ENCODE assay signal across 12 mouse cellular contexts in genomic region chr17:80619556-80619955, GRCm38 (mm10). TPM values are rescaled to one million over a fixed set of nuclear protein-coding genes. Genes with fewer than 3 reads are reported as not detected.
DNase-seq lines count a peak whose midpoint lies in the region; ATAC-seq lines count a peak whose summit lies in the region.
"Had no signal": no experiment of that assay in that cellular context is flagged by ENCODE, and none has a peak within 500 bp of the region (broad histone marks: within the 10 kb centered on the region; RNA-seq: fewer than 3 reads in every experiment).

No protein-coding gene starts in this region.

- H3K27ac ChIP-seq in forebrain, embryonic 14.5 days (ENCODE audit: low read depth, low read length): no peak overlapping the region
- no peak overlapping the region for H3K27ac ChIP-seq in forebrain, embryonic 13.5 days

- no peaks in the 10 kb centered on the region for H3K9me3 ChIP-seq in forebrain, embryonic 14.5 days (replicated peaks; ENCODE audit: control insufficient read depth, low read length)
- H3K9me3 ChIP-seq in forebrain, embryonic 13.5 days (replicated peaks): no peaks in the 10 kb centered on the region

- ATAC-seq in forebrain, embryonic 14.5 days: no peak
- no peak for ATAC-seq in forebrain, embryonic 13.5 days

- DNase-seq in forebrain, embryonic 14.5 days (ENCODE audit: low spot score): peak; percentile 17
- DNase-seq in layer of hippocampus, adult 11-12 months (ENCODE audit: low spot score): peak; percentile 46
- no peak for DNase-seq in layer of hippocampus, postnatal 25 days (ENCODE audit: extremely low spot score in 1 of 2, low spot score in 1 of 2)
- DNase-seq in cerebellum, postnatal 25 days: peak; percentile 69 to 74
- peak; percentile 10 for DNase-seq in lung, postnatal 14 days
- DNase-seq in thymus, postnatal 0 days (ENCODE audit: low spot score): no peak
- no peak for DNase-seq in c-Kit-positive CD71-positive TER-119-positive erythroid progenitor cells, embryonic 14.5 days (ENCODE audit: low spot score)
- DNase-seq: gastrocnemius, postnatal 10 days; kidney, postnatal 36 days; spleen, adult 18-20 months had no signal

- peaks cover 25% of the 10 kb centered on the region for H3K36me3 ChIP-seq in forebrain, embryonic 14.5 days (ENCODE audit: control insufficient read depth, insufficient read depth, low read length)
- peaks cover 29% of the 10 kb centered on the region for H3K36me3 ChIP-seq in forebrain, embryonic 13.5 days (ENCODE audit: poor library complexity, severe bottlenecking)

- no peak overlapping the region for H3K4me2 ChIP-seq in forebrain, embryonic 14.5 days (ENCODE audit: low read length)
- no peak overlapping the region for H3K4me2 ChIP-seq in forebrain, embryonic 13.5 days
- H3K4me2 ChIP-seq: liver, embryonic 11.5 days had no signal

- H3K27me3 ChIP-seq in forebrain, embryonic 14.5 days (replicated peaks; ENCODE audit: control insufficient read depth, insufficient read depth, low read length): no peaks in the 10 kb centered on the region
- no peaks in the 10 kb centered on the region for H3K27me3 ChIP-seq in forebrain, embryonic 13.5 days

- 82% methylated on average over 13 of the region's 13 CpGs for WGBS in forebrain, embryonic 14.5 days
- WGBS in forebrain, embryonic 13.5 days: 85% methylated on average over 13 of the region's 13 CpGs

- H3K4me3 ChIP-seq in forebrain, embryonic 14.5 days (ENCODE audit: low read depth, low read length): no peak overlapping the region
- no peak overlapping the region for H3K4me3 ChIP-seq in forebrain, embryonic 13.5 days

- no peak overlapping the region for H3K9ac ChIP-seq in forebrain, embryonic 14.5 days (ENCODE audit: low read length)
- no peak overlapping the region for H3K9ac ChIP-seq in forebrain, embryonic 13.5 days

- H3K4me1 ChIP-seq in forebrain, embryonic 14.5 days (ENCODE audit: control insufficient read depth, insufficient read depth, low read length): no peaks in the 10 kb centered on the region
- no peaks in the 10 kb centered on the region for H3K4me1 ChIP-seq in forebrain, embryonic 13.5 days

RNA-seq across cellular contexts. Expression of gene Cdkl4, which starts 41.9 kb away (rescaled TPM):
- 3.6 and 4.8 TPM in 2 replicates for polyA plus RNA-seq in forebrain, embryonic 14.5 days (2014; fragmentation: Nextera tagmentation; extraction: Ambion mirVana)
- 1.5 and 3.6 TPM in 2 replicates for polyA plus RNA-seq in forebrain, embryonic 13.5 days (2015; fragmentation: Nextera tagmentation; extraction: Ambion mirVana)
- total RNA-seq in layer of hippocampus, postnatal 25 days (2021): 10 to 100 TPM; 18.9 to 20.4 TPM
- polyA plus RNA-seq in thymus, postnatal 0 days (2015; fragmentation: Nextera tagmentation; extraction: Ambion mirVana): 0.32 and 0.36 TPM in 2 replicates

Comparison
In these comparisons a context has a peak if more than half of its experiments do, and no peak if none do; other contexts are left out.
1. DNase-seq: peak in forebrain, embryonic 14.5 days (single experiment), layer of hippocampus, adult 11-12 months (single experiment), cerebellum, postnatal 25 days (2 of 2) and lung, postnatal 14 days (single experiment); none in layer of hippocampus, postnatal 25 days (0 of 2), thymus, postnatal 0 days (single experiment) and c-Kit-positive CD71-positive TER-119-positive erythroid progenitor cells, embryonic 14.5 days (single experiment).